Mouse (Mus musculus): Measurements from ENCODE around the gene Add3. TPM values are rescaled to one million over a fixed set of nuclear protein-coding genes. Genes with fewer than 3 reads are reported as not detected.
A peak's percentile ranks its signal among the peaks of the same experiment; 100 is the strongest.

Add3 gene
- polyA plus RNA-seq, 1 experiment from 2014 or later = 40.2 TPM

GRCm38 (mm10) chr19:53228064-53228794, 88.0 kb downstream of the Add3 start:
- no peak overlapping the region for H3K27ac ChIP-seq (replicated peaks)
- H3K27me3 ChIP-seq (replicated peaks) = no peaks in the 10 kb centered on the region
- peaks cover 5% of the 10 kb centered on the region for H3K36me3 ChIP-seq
- no peaks in the 10 kb centered on the region for H3K9me3 ChIP-seq (replicated peaks)
- H3K4me1 ChIP-seq = no peaks in the 10 kb centered on the region
- H3K9ac ChIP-seq (replicated peaks) = no peak overlapping the region
- WGBS = 94% methylated on average over 7 of the region's 7 CpGs
- H3K4me2 ChIP-seq = no peak overlapping the region
- ATAC-seq (ENCODE audit: low FRiP score) = no peak
- no peak overlapping the region for H3K4me3 ChIP-seq (replicated peaks)

- Histone ChIP-seq H3K4me1 (no peaks in the 10 kb centered on the region), H3K9ac (replicated peaks) (no peak overlapping the region), H3K27me3 (replicated peaks) (no peaks in the 10 kb centered on the region), H3K27ac (replicated peaks) (no peak overlapping the region), H3K4me3 (replicated peaks) (no peak overlapping the region), H3K4me2 (no peak overlapping the region), H3K36me3 (peaks cover 20% of the 10 kb centered on the region), H3K9me3 (replicated peaks) (no peaks in the 10 kb centered on the region)
- 78% methylated on average over 11 of the region's 11 CpGs for WGBS
- no peak for ATAC-seq (ENCODE audit: low FRiP score)
Measured at GRCm38 (mm10) chr19:53230942-53231815, 90.9 kb downstream of the Add3 start.

GRCm38 (mm10) chr19:53233586-53233985, 93.3 kb downstream of the Add3 start:
- no peaks in the 10 kb centered on the region for H3K4me1 ChIP-seq
- no peak overlapping the region for H3K4me3 ChIP-seq (replicated peaks)
- H3K9ac ChIP-seq (replicated peaks) = no peak overlapping the region
- no peak overlapping the region for H3K4me2 ChIP-seq
- no peaks in the 10 kb centered on the region for H3K27me3 ChIP-seq (replicated peaks)
- no peak overlapping the region for H3K27ac ChIP-seq (replicated peaks)
- peaks cover 30% of the 10 kb centered on the region for H3K36me3 ChIP-seq
- no peaks in the 10 kb centered on the region for H3K9me3 ChIP-seq (replicated peaks)
- 96% methylated on average over 7 of the region's 7 CpGs for WGBS
- ATAC-seq (ENCODE audit: low FRiP score) = no peak

GRCm38 (mm10) chr19:53241806-53242205, 101.6 kb downstream of the Add3 start:
- Histone ChIP-seq H3K9me3 (replicated peaks) (no peaks in the 10 kb centered on the region), H3K4me3 (replicated peaks) (no peak overlapping the region), H3K4me1 (no peaks in the 10 kb centered on the region), H3K36me3 (peaks cover 17% of the 10 kb centered on the region; the same call in 1 of the 2 replicates), H3K27ac (replicated peaks) (no peak overlapping the region), H3K4me2 (no peak overlapping the region), H3K9ac (replicated peaks) (no peak overlapping the region), H3K27me3 (replicated peaks) (no peaks in the 10 kb centered on the region)
- 93% methylated on average over 6 of the region's 6 CpGs for WGBS
- ATAC-seq (ENCODE audit: low FRiP score) = no peak

- Histone ChIP-seq H3K4me1 (peaks cover 4% of the 10 kb centered on the region), H3K27ac (replicated peaks) (no peak overlapping the region), H3K9me3 (replicated peaks) (no peaks in the 10 kb centered on the region), H3K4me3 (replicated peaks) (no peak overlapping the region), H3K9ac (replicated peaks) (no peak overlapping the region), H3K27me3 (replicated peaks) (no peaks in the 10 kb centered on the region), H3K36me3 (peaks cover 8% of the 10 kb centered on the region; the same call in 1 of the 2 replicates), H3K4me2 (no peak overlapping the region)
- WGBS = 90% methylated on average over 10 of the region's 10 CpGs
- no peak for ATAC-seq (ENCODE audit: low FRiP score)
Measured at GRCm38 (mm10) chr19:53243956-53244355, 103.7 kb downstream of the Add3 start.

- no peak for ATAC-seq (ENCODE audit: low FRiP score)
Measured at GRCm38 (mm10) chr19:53247558-53247957, 107.3 kb downstream of the Add3 start.

GRCm38 (mm10) chr19:53248023-53248494, 107.8 kb downstream of the Add3 start:
- Histone ChIP-seq H3K9me3 (replicated peaks) (no peaks in the 10 kb centered on the region), H3K9ac (replicated peaks) (no peak overlapping the region), H3K36me3 (0 out of 2 replicates have a peak, but pooled peaks cover 3% of the 10 kb centered on the region), H3K27me3 (replicated peaks) (no peaks in the 10 kb centered on the region), H3K4me1 (peaks cover 4% of the 10 kb centered on the region), H3K4me3 (replicated peaks) (no peak overlapping the region; the same call in 1 of the 2 replicates), H3K27ac (replicated peaks) (no peak overlapping the region), H3K4me2 (peak overlapping the region; percentile 47)
- WGBS = 12% methylated on average over 11 of the region's 11 CpGs
- ATAC-seq (ENCODE audit: low FRiP score) = peak; percentile 45; the same call in 1 of the 2 replicates

More at GRCm38 (mm10) chr19:53247558-53247957, 107.3 kb downstream of the Add3 start:
- Histone ChIP-seq H3K9me3 (replicated peaks) (no peaks in the 10 kb centered on the region), H3K27me3 (replicated peaks) (no peaks in the 10 kb centered on the region), H3K9ac (replicated peaks) (no peak overlapping the region), H3K4me1 (peaks cover 4% of the 10 kb centered on the region), H3K27ac (replicated peaks) (no peak overlapping the region), H3K4me3 (replicated peaks) (no peak overlapping the region), H3K36me3 (0 out of 2 replicates have a peak, but pooled peaks cover 5% of the 10 kb centered on the region), H3K4me2 (no peak overlapping the region)
- WGBS = 63% methylated on average over 2 of the region's 2 CpGs

GRCm38 (mm10) chr19:53251015-53251414, 110.8 kb downstream of the Add3 start:
- ATAC-seq (ENCODE audit: low FRiP score) = no peak
- Histone ChIP-seq H3K27ac (replicated peaks) (no peak overlapping the region), H3K4me2 (no peak overlapping the region), H3K9ac (replicated peaks) (no peak overlapping the region), H3K27me3 (replicated peaks) (no peaks in the 10 kb centered on the region), H3K36me3 (no peaks in the 10 kb centered on the region), H3K4me3 (replicated peaks) (no peak overlapping the region), H3K9me3 (replicated peaks) (no peaks in the 10 kb centered on the region), H3K4me1 (peaks cover 4% of the 10 kb centered on the region)
- 88% methylated on average over 7 of the region's 7 CpGs for WGBS

GRCm38 (mm10) chr19:53251656-53252055, 111.4 kb downstream of the Add3 start:
- ATAC-seq (ENCODE audit: low FRiP score) = no peak

GRCm38 (mm10) chr19:53252111-53253028, 112.1 kb downstream of the Add3 start:
- Histone ChIP-seq H3K9me3 (replicated peaks) (no peaks in the 10 kb centered on the region), H3K36me3 (no peaks in the 10 kb centered on the region), H3K9ac (replicated peaks) (no peak overlapping the region), H3K27me3 (replicated peaks) (no peaks in the 10 kb centered on the region), H3K27ac (replicated peaks) (no peak overlapping the region), H3K4me1 (peaks cover 4% of the 10 kb centered on the region), H3K4me3 (replicated peaks) (no peak overlapping the region), H3K4me2 (no peak overlapping the region)
- 90% methylated on average over 15 of the region's 15 CpGs for WGBS
- no peak for ATAC-seq (ENCODE audit: low FRiP score)

More at GRCm38 (mm10) chr19:53251656-53252055, 111.4 kb downstream of the Add3 start:
- no peak overlapping the region for H3K4me3 ChIP-seq (replicated peaks)
- H3K4me1 ChIP-seq = peaks cover 4% of the 10 kb centered on the region
- H3K27me3 ChIP-seq (replicated peaks) = no peaks in the 10 kb centered on the region
- no peak overlapping the region for H3K27ac ChIP-seq (replicated peaks)
- H3K36me3 ChIP-seq = no peaks in the 10 kb centered on the region
- no peak overlapping the region for H3K9ac ChIP-seq (replicated peaks)
- 87% methylated on average over 3 of the region's 3 CpGs for WGBS
- H3K9me3 ChIP-seq (replicated peaks) = no peaks in the 10 kb centered on the region
- H3K4me2 ChIP-seq = no peak overlapping the region

GRCm38 (mm10) chr19:53256361-53256760, 116.1 kb downstream of the Add3 start:
- Histone ChIP-seq H3K27ac (replicated peaks) (no peak overlapping the region), H3K4me3 (replicated peaks) (no peak overlapping the region), H3K9me3 (replicated peaks) (no peaks in the 10 kb centered on the region), H3K9ac (replicated peaks) (no peak overlapping the region), H3K27me3 (replicated peaks) (no peaks in the 10 kb centered on the region), H3K4me1 (no peaks in the 10 kb centered on the region), H3K4me2 (no peak overlapping the region), H3K36me3 (no peaks in the 10 kb centered on the region)
- 91% methylated on average over 8 of the region's 8 CpGs for WGBS
- no peak for ATAC-seq (ENCODE audit: low FRiP score)

All from neural tube, embryonic 15.5 days (tissue).